Mouse (Mus musculus): ENCODE measurements around the gene Abcg1.

GRCm38 (mm10) chr17:31103007-31103570, 45.6 kb downstream of the Abcg1 start:
- TF ChIP-seq CTCF (IDR thresholded peaks at IDR 0.05; ENCODE audit: low read depth), result no peak
- no peak for TF ChIP-seq EP300 (IDR thresholded peaks at IDR 0.05; ENCODE audit: low read depth)
